Mouse (Mus musculus) midbrain, embryonic 13.5 days (tissue): ENCODE data around the gene Ankrd26. TPM values are rescaled to one million over a fixed set of nuclear protein-coding genes. Genes with fewer than 3 reads are reported as not detected.
"Not testable (repeated sequence)": the region's sequence is repeated elsewhere in the genome, so short reads cannot be mapped to it uniquely, and the experiment has no call there.

ENCODE experiments used
- ATAC-seq: fragments of 200-750 bp; cut with Nextera tagmentation; 2 replicates; pipeline ENCODE4 v1.8.0; 2017; ENCODE audit warnings: mild to moderate bottlenecking, moderate TSS enrichment, moderate library complexity
- H3K27ac ChIP-seq: fragments of 300-500 bp; sonication (generic); 2 replicates; pipeline ENCODE4 v1.5.1; 2015; ENCODE audit warnings: inconsistent platforms, mild to moderate bottlenecking, moderate library complexity
- H3K27me3 ChIP-seq: fragments of 300-500 bp; sonication (generic); 2 replicates; pipeline ENCODE4 v1.6.1; 2015; ENCODE audit warnings: mild to moderate bottlenecking, inconsistent platforms
- H3K36me3 ChIP-seq: fragments of 300-500 bp; sonication (generic); 2 replicates; pipeline ENCODE4 v1.6.1; 2015; ENCODE audit warnings: mild to moderate bottlenecking, inconsistent platforms
- H3K4me1 ChIP-seq: fragments of 300-500 bp; sonication (generic); replicated peaks from 2 replicates; pipeline ENCODE4 v1.6.1; 2015; ENCODE audit warnings: inconsistent platforms
- H3K4me2 ChIP-seq: fragments of 300-500 bp; sonication (generic); replicated peaks from 2 replicates; pipeline ENCODE4 v1.6.1; 2015; ENCODE audit warnings: moderate library complexity, mild to moderate bottlenecking, inconsistent platforms
- H3K4me3 ChIP-seq: fragments of 300-500 bp; sonication (generic); replicated peaks from 2 replicates; pipeline ENCODE4 v1.5.1; 2015; ENCODE audit warnings: mild to moderate bottlenecking, inconsistent platforms
- H3K9ac ChIP-seq: fragments of 300-500 bp; sonication (generic); replicated peaks from 2 replicates; pipeline ENCODE4 v1.6.1; 2015; ENCODE audit warnings: mild to moderate bottlenecking, inconsistent platforms
- H3K9me3 ChIP-seq: fragments of 300-500 bp; sonication (generic); 2 replicates; pipeline ENCODE4 v1.6.1; 2016; ENCODE audit warnings: mild to moderate bottlenecking, inconsistent platforms
- WGBS: fragments of 180-500 bp; shearing (Covaris S2); methylation state at CpG from one replicate; pipeline ENCODE4 v1.1.7; 2015; 5-methylcytosine and 5-hydroxymethylcytosine counted together
- polyA plus RNA-seq: library from polyadenylated mRNA; unstranded; fragments of >200 nt; fragmentation: Nextera tagmentation; extraction: Ambion mirVana; gene quantifications from 2 replicates; pipeline ENCODE4 v1.2.1, GENCODE M21; 2015

Gene Ankrd26
- polyA plus RNA-seq, 1 experiment from 2014 or later: 17.5 TPM

DNA sequence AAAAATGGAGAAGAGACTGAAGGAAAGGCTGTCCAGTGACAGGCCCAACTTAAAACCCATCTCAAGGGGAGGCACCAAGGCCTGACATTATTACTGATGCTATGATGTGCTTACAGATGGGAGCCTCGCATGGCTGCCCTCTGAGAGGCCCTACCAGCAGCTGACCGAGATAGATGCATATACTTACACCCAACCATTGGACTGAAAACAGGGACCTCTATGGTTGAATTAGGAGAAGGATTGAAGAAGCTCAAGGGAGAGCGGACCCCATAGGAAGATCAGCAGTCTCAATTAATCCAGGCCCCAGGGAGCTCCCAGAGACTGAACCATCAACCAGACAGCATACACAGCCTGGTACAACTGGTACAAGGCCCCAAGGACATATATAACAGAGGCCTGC, 5.8 kb upstream of the Ankrd26 start:
- no peaks in the 10 kb centered on the region for H3K36me3 ChIP-seq
- H3K4me2 ChIP-seq: no peak overlapping the region
- no peak overlapping the region for H3K4me3 ChIP-seq
- WGBS: 93% methylated on average over 3 of the region's 3 CpGs
- no peak overlapping the region for H3K27ac ChIP-seq
- H3K9ac ChIP-seq: no peak overlapping the region
- no peak for ATAC-seq
- no peaks in the 10 kb centered on the region for H3K27me3 ChIP-seq
- H3K9me3 ChIP-seq: no peaks in the 10 kb centered on the region
- H3K4me1 ChIP-seq: peaks cover 13% of the 10 kb centered on the region

DNA sequence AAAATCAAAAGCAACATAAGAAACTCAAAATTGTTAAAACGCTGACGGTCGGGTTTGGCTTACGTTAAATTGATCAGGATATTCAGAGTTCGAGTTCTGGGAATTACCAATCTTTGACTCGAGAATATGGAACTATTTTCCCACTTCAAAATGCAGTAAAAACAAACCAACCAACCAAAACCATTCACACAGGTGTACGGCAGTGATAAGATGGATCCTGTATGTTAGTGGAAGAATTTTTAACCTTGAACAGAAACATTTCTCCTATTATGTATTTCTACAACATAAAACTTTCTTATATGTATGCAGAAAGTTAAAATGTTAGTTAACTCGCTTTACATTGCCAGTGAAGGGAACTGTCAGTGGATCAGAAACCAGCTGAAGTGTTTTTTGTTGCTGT, 801 bp downstream of the Ankrd26 start:
- Histone ChIP-seq H3K27me3 (no peaks in the 10 kb centered on the region), H3K9me3 (no peaks in the 10 kb centered on the region), H3K4me2 (peak overlapping the region; percentile 89), H3K4me3 (peak overlapping the region; percentile 78), H3K9ac (peak overlapping the region; percentile 91), H3K36me3 (peaks cover 30% of the 10 kb centered on the region), H3K4me1 (peaks cover 42% of the 10 kb centered on the region), H3K27ac (no peak overlapping the region)
- 85% methylated on average over 8 of the region's 8 CpGs for WGBS
- ATAC-seq: no peak

GRCm38 (mm10) chr6:118538627-118539026, 23.4 kb downstream of the Ankrd26 start:
- no peaks in the 10 kb centered on the region for H3K9me3 ChIP-seq
- no peaks in the 10 kb centered on the region for H3K4me1 ChIP-seq
- no peak for ATAC-seq
- no peak overlapping the region for H3K9ac ChIP-seq
- H3K36me3 ChIP-seq: peaks cover 62% of the 10 kb centered on the region
- no peak overlapping the region for H3K27ac ChIP-seq
- no peak overlapping the region for H3K4me3 ChIP-seq
- H3K4me2 ChIP-seq: no peak overlapping the region
- 97% methylated on average over 4 of the region's 4 CpGs for WGBS
- H3K27me3 ChIP-seq: no peaks in the 10 kb centered on the region

DNA sequence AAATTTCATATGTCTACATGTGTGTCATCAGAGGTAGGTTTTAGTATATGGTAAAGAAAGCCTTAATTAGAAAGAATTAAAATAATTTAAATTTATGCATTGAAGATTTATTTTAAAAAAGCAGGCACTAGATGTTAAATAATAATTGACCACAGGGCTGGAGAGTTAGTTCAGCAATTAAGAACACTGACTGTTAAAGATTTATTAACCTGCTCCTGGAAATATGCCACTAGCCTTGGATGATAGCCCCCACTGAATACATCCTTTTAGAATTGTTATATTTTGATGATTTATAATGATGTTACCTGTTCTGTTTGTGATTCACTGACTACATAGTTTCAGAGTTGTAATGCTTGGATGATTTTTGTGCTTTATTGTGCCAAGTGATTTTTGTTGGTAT, 24.8 kb downstream of the Ankrd26 start:
- H3K9me3 ChIP-seq, H3K27ac ChIP-seq, H3K4me3 ChIP-seq, H3K27me3 ChIP-seq, H3K9ac ChIP-seq, H3K4me2 ChIP-seq, ATAC-seq, H3K4me1 ChIP-seq: not testable (repeated sequence)
- H3K36me3 ChIP-seq: peaks cover 56% of the 10 kb centered on the region

DNA sequence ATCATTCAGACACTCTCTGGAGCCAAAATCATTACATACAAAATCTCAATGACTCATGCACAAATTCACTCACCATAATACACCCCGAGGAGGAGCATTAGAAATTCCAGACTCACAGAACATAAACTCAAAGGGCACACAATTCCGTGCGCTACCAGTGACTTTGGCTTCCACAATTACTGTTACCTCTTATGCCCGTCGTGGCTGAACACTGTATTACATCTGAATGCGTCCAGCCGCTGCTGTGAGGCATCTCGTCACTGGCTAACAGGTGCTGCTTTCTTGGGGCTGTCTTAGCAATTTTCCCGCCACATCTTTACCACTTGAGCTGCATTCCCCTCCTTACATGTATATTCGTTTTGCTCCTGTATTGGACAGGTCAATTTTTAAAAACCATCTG, 26.7 kb downstream of the Ankrd26 start:
- Histone ChIP-seq H3K9ac (no peak overlapping the region), H3K27me3 (no peaks in the 10 kb centered on the region), H3K4me2 (no peak overlapping the region), H3K9me3 (no peaks in the 10 kb centered on the region), H3K4me1 (no peaks in the 10 kb centered on the region), H3K4me3 (no peak overlapping the region), H3K27ac (no peak overlapping the region), H3K36me3 (peaks cover 68% of the 10 kb centered on the region)
- ATAC-seq: no peak
- WGBS: 93% methylated on average over 10 of the region's 10 CpGs

GRCm38 (mm10) chr6:118533381-118533780, 28.6 kb downstream of the Ankrd26 start:
- Histone ChIP-seq H3K4me2 (no peak overlapping the region), H3K27ac (no peak overlapping the region), H3K4me1 (no peaks in the 10 kb centered on the region), H3K9ac (no peak overlapping the region), H3K36me3 (peaks cover 67% of the 10 kb centered on the region), H3K9me3 (no peaks in the 10 kb centered on the region), H3K27me3 (no peaks in the 10 kb centered on the region), H3K4me3 (no peak overlapping the region)
- no peak for ATAC-seq
- 89% methylated on average over 9 of the region's 9 CpGs for WGBS

DNA sequence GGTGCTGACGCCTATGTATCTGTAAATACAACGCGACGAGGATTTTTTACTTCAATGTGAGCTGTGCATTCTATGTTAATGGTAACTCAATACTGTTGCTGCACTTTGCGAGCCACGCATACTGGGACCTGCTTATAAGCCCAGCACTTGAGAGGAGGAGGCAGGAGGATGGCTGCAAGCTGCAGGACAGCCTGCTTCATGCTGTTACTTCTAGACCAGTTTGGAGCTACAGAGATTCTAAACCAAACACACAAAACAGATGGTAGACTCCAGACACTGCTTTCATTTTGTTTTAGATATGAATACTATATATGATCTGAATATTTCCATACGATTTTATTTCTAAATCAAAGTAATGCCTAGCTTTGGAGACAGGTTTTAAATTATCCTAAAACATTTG, 41.4 kb downstream of the Ankrd26 start:
- no peak for ATAC-seq
- no peaks in the 10 kb centered on the region for H3K9me3 ChIP-seq
- H3K27ac ChIP-seq: no peak overlapping the region
- 93% methylated on average over 7 of the region's 7 CpGs for whole genome bisulfite sequencing
- H3K4me3 ChIP-seq: no peak overlapping the region
- no peaks in the 10 kb centered on the region for H3K27me3 ChIP-seq
- no peaks in the 10 kb centered on the region for H3K4me1 ChIP-seq
- no peak overlapping the region for H3K4me2 ChIP-seq
- H3K36me3 ChIP-seq: peaks cover 81% of the 10 kb centered on the region
- H3K9ac ChIP-seq: no peak overlapping the region

DNA sequence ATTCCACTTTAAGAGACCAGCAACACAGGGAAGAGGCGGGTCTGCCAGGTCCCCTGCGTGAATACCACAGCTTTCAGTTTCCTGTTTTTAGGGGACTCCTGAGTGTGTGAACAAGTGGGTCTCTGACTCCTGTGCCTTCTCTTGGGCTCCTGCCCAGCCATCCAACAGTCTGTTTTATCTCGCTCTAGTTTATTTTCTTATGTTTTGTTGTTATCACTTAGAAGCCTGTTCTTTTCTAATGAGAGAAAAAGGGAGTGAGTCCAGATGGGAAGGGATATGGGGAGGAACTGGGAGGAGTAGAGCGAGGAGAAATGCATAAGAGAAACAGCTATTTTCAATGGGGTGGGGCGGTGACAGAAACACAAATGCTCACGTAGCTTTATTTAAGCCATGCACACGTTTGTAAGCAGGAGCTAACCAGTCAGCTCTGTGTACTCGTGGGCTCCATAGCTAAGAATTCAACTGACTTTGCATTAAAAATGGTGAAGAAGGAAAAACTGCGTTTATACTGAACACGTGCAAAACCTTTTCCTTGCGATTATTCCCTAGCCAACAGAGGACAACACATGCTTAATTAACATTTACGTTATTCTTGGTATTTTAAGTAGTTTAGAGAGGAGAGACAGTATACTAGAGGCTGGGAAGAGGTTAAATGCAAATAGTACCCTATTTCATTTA, 48.6 kb downstream of the Ankrd26 start:
- no peak overlapping the region for H3K9ac ChIP-seq
- no peak for ATAC-seq
- peaks cover 74% of the 10 kb centered on the region for H3K36me3 ChIP-seq
- no peak overlapping the region for H3K4me2 ChIP-seq
- no peaks in the 10 kb centered on the region for H3K27me3 ChIP-seq
- no peaks in the 10 kb centered on the region for H3K4me1 ChIP-seq
- 94% methylated on average over 12 of the region's 12 CpGs for WGBS
- H3K4me3 ChIP-seq: no peak overlapping the region
- H3K9me3 ChIP-seq: no peaks in the 10 kb centered on the region
- H3K27ac ChIP-seq: no peak overlapping the region

GRCm38 (mm10) chr6:118499010-118499409, 63.0 kb downstream of the Ankrd26 start:
- no peak overlapping the region for H3K4me2 ChIP-seq
- WGBS: 90% methylated on average over 7 of the region's 7 CpGs
- no peaks in the 10 kb centered on the region for H3K27me3 ChIP-seq
- H3K4me3 ChIP-seq: no peak overlapping the region
- no peaks in the 10 kb centered on the region for H3K9me3 ChIP-seq
- H3K4me1 ChIP-seq: no peaks in the 10 kb centered on the region
- H3K36me3 ChIP-seq: peaks cover 31% of the 10 kb centered on the region
- H3K27ac ChIP-seq: no peak overlapping the region
- H3K9ac ChIP-seq: no peak overlapping the region
- no peak for ATAC-seq

DNA sequence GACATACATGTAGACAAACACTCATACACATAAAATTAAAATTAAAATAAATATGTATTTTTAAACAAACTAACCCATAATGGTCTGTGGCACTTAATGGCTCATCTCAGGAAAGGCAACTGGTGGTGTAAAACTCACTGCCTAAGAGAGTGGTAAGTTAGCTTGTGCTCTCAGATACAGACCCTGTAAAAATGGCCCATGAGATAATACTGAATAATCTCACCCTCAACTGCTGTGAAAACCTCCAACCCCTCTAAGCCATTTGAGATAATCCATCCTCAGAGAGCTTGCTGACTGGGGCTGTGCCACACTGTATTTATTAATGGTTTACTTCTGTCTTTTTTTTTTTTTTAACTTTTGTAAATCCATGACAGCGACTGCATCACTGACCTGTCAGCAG, 79.9 kb downstream of the Ankrd26 start:
- ATAC-seq: no peak
- peaks cover 40% of the 10 kb centered on the region for H3K27me3 ChIP-seq
- no peaks in the 10 kb centered on the region for H3K9me3 ChIP-seq
- no peak overlapping the region for H3K4me2 ChIP-seq
- 85% methylated on average over 1 of the region's 1 CpGs for WGBS
- no peak overlapping the region for H3K9ac ChIP-seq
- H3K4me1 ChIP-seq: peaks cover 14% of the 10 kb centered on the region
- H3K4me3 ChIP-seq: no peak overlapping the region
- no peaks in the 10 kb centered on the region for H3K36me3 ChIP-seq
- no peak overlapping the region for H3K27ac ChIP-seq

DNA sequence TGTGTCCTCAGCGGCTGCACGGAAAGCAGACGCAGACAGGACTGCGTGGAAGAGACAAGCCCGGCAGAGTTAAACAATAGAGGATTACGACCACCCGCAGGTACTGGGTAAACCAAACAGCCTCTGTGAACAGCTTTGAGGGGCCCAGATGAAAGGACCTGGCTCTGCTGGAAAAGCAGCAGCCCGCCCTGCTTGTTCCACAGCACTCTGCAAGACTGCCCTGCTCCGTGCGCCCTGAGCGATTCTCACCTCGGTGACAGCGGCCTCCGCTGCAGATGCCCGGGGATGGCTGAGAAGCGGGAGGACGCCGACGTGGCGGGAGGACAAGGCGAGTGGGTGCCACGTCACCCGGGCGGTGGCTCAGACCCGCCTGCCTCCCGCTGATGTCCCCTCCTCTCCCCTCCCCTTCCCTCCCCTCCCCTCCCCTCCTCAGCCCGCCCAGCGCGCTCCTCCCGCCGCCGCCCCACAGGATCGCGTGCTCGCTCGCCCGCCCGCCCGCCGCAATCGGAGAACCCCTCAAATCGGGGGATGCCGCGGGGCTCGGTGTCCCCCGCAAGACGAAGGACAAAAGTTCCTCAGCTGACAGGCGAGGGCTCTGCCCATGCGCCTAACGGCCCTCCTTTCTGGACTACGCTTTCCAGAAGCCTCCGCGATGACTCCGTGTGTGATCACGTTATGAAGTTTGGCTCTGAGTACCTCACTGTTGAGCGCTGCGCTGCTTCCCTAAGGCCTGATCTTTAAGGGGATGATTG, 82.9 kb downstream of the Ankrd26 start, which contains the start of gene Zfp9:
Zfp9 (minus strand) TSS at position 364 of the 752 bp plus-strand sequence.
- Histone ChIP-seq H3K9ac (peak within 1 kb of the TSS; percentile 78), H3K27me3 (peaks cover 63% of the 10 kb centered on the region), H3K4me2 (peak within 1 kb of the TSS; percentile 66), H3K4me1 (peaks cover 20% of the 10 kb centered on the region), H3K36me3 (0 out of 2 replicates have a peak, but pooled peaks cover 6% of the 10 kb centered on the region), H3K4me3 (peak within 1 kb of the TSS; percentile 59), H3K27ac (peak within 1 kb of the TSS; percentile 89), H3K9me3 (no peaks in the 10 kb centered on the region)
- peak; percentile 96 for ATAC-seq
- WGBS: under 1% methylated on average over 40 of the region's 57 CpGs

GRCm38 (mm10) chr6:118477875-118478785, 83.9 kb downstream of the Ankrd26 start:
- H3K9ac ChIP-seq: peak overlapping the region; percentile 78
- H3K4me3 ChIP-seq: peak overlapping the region; percentile 59
- peak overlapping the region; percentile 89 for H3K27ac ChIP-seq
- H3K27me3 ChIP-seq: peaks cover 59% of the 10 kb centered on the region
- H3K4me2 ChIP-seq: peak overlapping the region; percentile 66
- H3K9me3 ChIP-seq: no peaks in the 10 kb centered on the region
- H3K36me3 ChIP-seq: 0 out of 2 replicates have a peak, but pooled peaks cover 6% of the 10 kb centered on the region
- 0 out of 2 replicates have a peak, but pooled peaks have one; percentile 10 for ATAC-seq
- WGBS: 9% methylated on average over 10 of the region's 10 CpGs
- H3K4me1 ChIP-seq: peaks cover 20% of the 10 kb centered on the region
